Mouse (Mus musculus): Measurements from ENCODE around the gene Sdccag8. TPM values are rescaled to one million over a fixed set of nuclear protein-coding genes. Genes with fewer than 3 reads are reported as not detected.

Sdccag8 gene
- polyA plus RNA-seq, 1 experiment from 2014 or later = 8.7 TPM

DNA sequence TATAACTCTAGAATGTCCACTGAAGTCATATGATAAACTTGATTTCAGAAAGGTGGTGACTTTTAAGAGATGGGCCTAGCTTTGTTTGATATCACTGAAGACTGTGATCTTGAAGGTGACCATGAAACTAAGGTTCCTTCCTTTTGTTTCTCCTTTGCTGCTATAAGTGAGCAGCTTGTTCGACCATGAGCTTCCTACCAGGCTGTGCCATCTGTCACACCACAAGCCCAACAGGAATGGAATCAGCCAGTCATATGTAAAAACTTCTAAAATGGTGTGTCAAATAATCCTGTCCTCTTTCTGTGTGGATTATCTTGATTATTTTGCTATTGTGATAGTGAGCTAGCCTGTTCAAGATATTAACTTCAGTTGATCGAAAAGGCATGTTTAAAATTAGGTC is 221.0 kb downstream of the Sdccag8 start:
- WGBS = 81% methylated on average over 2 of the region's 2 CpGs
- Histone ChIP-seq H3K4me3 (no peak overlapping the region), H3K9me3 (no peaks in the 10 kb centered on the region), H3K4me1 (peaks cover under 1% of the 10 kb centered on the region), H3K9ac (no peak overlapping the region), H3K27ac (replicated peaks) (no peak overlapping the region), H3K4me2 (no peak overlapping the region), H3K27me3 (replicated peaks) (no peaks in the 10 kb centered on the region), H3K36me3 (peaks cover 7% of the 10 kb centered on the region; the same call in 1 of the 2 replicates)
- ATAC-seq (ENCODE audit: extremely low read depth, insufficient number of reproducible peaks, low FRiP score, low TSS enrichment) = no peak

- no peaks in the 10 kb centered on the region for H3K27me3 ChIP-seq (replicated peaks)
- H3K4me2 ChIP-seq = no peak overlapping the region
- 0 out of 2 replicates have a peak, but pooled peaks cover 2% of the 10 kb centered on the region for H3K4me1 ChIP-seq
- H3K4me3 ChIP-seq = no peak overlapping the region
- 0 out of 2 replicates have a peak, but pooled peaks cover 3% of the 10 kb centered on the region for H3K36me3 ChIP-seq
- 54% methylated on average over 2 of the region's 2 CpGs for WGBS
- H3K9ac ChIP-seq = no peak overlapping the region
- no peaks in the 10 kb centered on the region for H3K9me3 ChIP-seq
- no peak overlapping the region for H3K27ac ChIP-seq (replicated peaks)
- ATAC-seq (ENCODE audit: extremely low read depth, insufficient number of reproducible peaks, low FRiP score, low TSS enrichment) = no peak
These were observed 223.9 kb downstream of the Sdccag8 start for GRCm38 (mm10) chr1:177038383-177038782.

DNA sequence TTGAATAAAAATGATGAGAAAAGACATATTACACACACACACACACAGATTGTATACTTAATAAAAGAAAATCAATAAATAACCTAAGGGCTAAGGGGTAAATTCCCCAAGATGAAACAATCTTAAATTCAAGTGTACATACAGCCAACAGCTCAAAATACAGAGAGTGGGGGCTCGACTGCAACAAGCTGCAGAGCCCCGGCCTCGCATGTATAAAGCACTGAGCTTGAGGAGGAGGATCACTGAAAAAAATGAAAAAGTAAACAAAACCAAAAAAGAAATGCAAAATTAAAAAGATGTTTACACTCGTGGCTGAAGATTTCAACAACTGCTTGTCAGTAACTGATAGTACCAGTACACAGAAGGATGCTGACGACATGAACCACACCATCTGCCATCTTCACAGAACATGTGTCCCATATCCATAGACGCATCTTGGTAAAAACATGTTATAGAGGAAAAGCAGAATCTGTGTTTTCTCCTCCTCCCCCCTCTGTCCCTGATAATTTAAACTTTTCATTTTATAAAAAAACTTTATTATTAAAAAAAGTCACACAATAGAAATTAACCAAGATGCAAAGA is 224.7 kb downstream of the Sdccag8 start:
- H3K9ac ChIP-seq = no peak overlapping the region
- 0 out of 2 replicates have a peak, but pooled peaks cover 2% of the 10 kb centered on the region for H3K4me1 ChIP-seq
- no peaks in the 10 kb centered on the region for H3K9me3 ChIP-seq
- H3K4me3 ChIP-seq = no peak overlapping the region
- ATAC-seq (ENCODE audit: extremely low read depth, insufficient number of reproducible peaks, low FRiP score, low TSS enrichment) = no peak
- no peaks in the 10 kb centered on the region for H3K27me3 ChIP-seq (replicated peaks)
- no peak overlapping the region for H3K4me2 ChIP-seq
- 0 out of 2 replicates have a peak, but pooled peaks cover 3% of the 10 kb centered on the region for H3K36me3 ChIP-seq
- WGBS = 65% methylated on average over 6 of the region's 6 CpGs
- H3K27ac ChIP-seq (replicated peaks) = no peak overlapping the region

- no peaks in the 10 kb centered on the region for H3K36me3 ChIP-seq
- no peaks in the 10 kb centered on the region for H3K9me3 ChIP-seq
- 0 out of 2 replicates have a peak, but pooled peaks cover 2% of the 10 kb centered on the region for H3K4me1 ChIP-seq
- ATAC-seq (ENCODE audit: extremely low read depth, insufficient number of reproducible peaks, low FRiP score, low TSS enrichment) = no peak
- H3K4me2 ChIP-seq = no peak overlapping the region
- 70% methylated on average over 4 of the region's 4 CpGs for WGBS
- no peaks in the 10 kb centered on the region for H3K27me3 ChIP-seq (replicated peaks)
- H3K4me3 ChIP-seq = no peak overlapping the region
- no peak overlapping the region for H3K9ac ChIP-seq
- H3K27ac ChIP-seq (replicated peaks) = no peak overlapping the region
These were observed 225.6 kb downstream of the Sdccag8 start for GRCm38 (mm10) chr1:177040058-177040457.

- no peak for ATAC-seq (ENCODE audit: extremely low read depth, insufficient number of reproducible peaks, low FRiP score, low TSS enrichment)
- Histone ChIP-seq H3K27ac (replicated peaks) (no peak overlapping the region), H3K4me3 (no peak overlapping the region), H3K36me3 (0 out of 2 replicates have a peak, but pooled peaks cover 3% of the 10 kb centered on the region), H3K4me1 (0 out of 2 replicates have a peak, but pooled peaks cover 2% of the 10 kb centered on the region), H3K9ac (no peak overlapping the region), H3K9me3 (no peaks in the 10 kb centered on the region), H3K27me3 (replicated peaks) (no peaks in the 10 kb centered on the region), H3K4me2 (no peak overlapping the region)
These were observed 231.4 kb downstream of the Sdccag8 start for GRCm38 (mm10) chr1:177045885-177046284.

- H3K4me1 ChIP-seq = no peaks in the 10 kb centered on the region
- H3K4me2 ChIP-seq = no peak overlapping the region
- no peak overlapping the region for H3K4me3 ChIP-seq
- ATAC-seq (ENCODE audit: extremely low read depth, insufficient number of reproducible peaks, low FRiP score, low TSS enrichment) = no peak
- H3K9me3 ChIP-seq = no peaks in the 10 kb centered on the region
- no peak overlapping the region for H3K9ac ChIP-seq
- no peaks in the 10 kb centered on the region for H3K27me3 ChIP-seq (replicated peaks)
- 0 out of 2 replicates have a peak, but pooled peaks cover 3% of the 10 kb centered on the region for H3K36me3 ChIP-seq
- no peak overlapping the region for H3K27ac ChIP-seq (replicated peaks)
- 76% methylated on average over 2 of the region's 2 CpGs for WGBS
These were observed 232.5 kb downstream of the Sdccag8 start for GRCm38 (mm10) chr1:177046963-177047362.

DNA sequence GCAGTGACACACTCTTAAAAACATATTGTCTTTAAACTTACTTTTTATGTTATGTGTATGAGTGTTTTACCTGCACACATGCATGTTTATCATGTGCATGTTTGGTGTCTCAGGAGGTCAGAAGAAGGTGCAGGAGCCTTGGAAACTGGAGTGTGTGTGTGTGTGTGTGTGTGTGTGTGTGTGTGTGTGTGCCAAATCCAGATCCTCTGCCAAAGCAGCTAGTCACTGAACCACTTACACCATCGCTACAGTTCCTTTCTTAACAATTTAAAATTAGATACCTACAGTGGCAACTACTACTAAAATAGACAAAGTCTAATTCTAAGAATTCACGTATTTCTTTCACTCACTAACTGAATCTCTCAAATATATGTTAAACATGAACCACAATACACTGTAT is 234.3 kb downstream of the Sdccag8 start:
- WGBS = 63% methylated on average over 2 of the region's 2 CpGs
- no peak for ATAC-seq (ENCODE audit: extremely low read depth, insufficient number of reproducible peaks, low FRiP score, low TSS enrichment)
- H3K27ac ChIP-seq (replicated peaks) = no peak overlapping the region

GRCm38 (mm10) chr1:177051366-177051963 is 237.0 kb downstream of the Sdccag8 start:
- no peak for ATAC-seq (ENCODE audit: extremely low read depth, insufficient number of reproducible peaks, low FRiP score, low TSS enrichment)
- WGBS = 84% methylated on average over 11 of the region's 11 CpGs

More for the DNA sequence above, 234.3 kb downstream of the Sdccag8 start:
- Histone ChIP-seq H3K4me3 (no peak overlapping the region), H3K4me1 (no peaks in the 10 kb centered on the region), H3K9me3 (no peaks in the 10 kb centered on the region), H3K27me3 (replicated peaks) (no peaks in the 10 kb centered on the region), H3K4me2 (no peak overlapping the region), H3K9ac (no peak overlapping the region), H3K36me3 (0 out of 2 replicates have a peak, but pooled peaks cover 3% of the 10 kb centered on the region)

GRCm38 (mm10) chr1:177054891-177055290 is 240.4 kb downstream of the Sdccag8 start:
- Histone ChIP-seq H3K4me3 (no peak overlapping the region), H3K9ac (no peak overlapping the region), H3K4me2 (no peak overlapping the region), H3K9me3 (no peaks in the 10 kb centered on the region), H3K36me3 (no peaks in the 10 kb centered on the region), H3K27me3 (replicated peaks) (no peaks in the 10 kb centered on the region), H3K27ac (replicated peaks) (no peak overlapping the region), H3K4me1 (peaks cover 8% of the 10 kb centered on the region; the same call in 1 of the 2 replicates)
- ATAC-seq (ENCODE audit: extremely low read depth, insufficient number of reproducible peaks, low FRiP score, low TSS enrichment) = no peak
- 79% methylated on average over 2 of the region's 2 CpGs for WGBS

More at GRCm38 (mm10) chr1:177051366-177051963, 237.0 kb downstream of the Sdccag8 start:
- no peak overlapping the region for H3K9ac ChIP-seq
- H3K36me3 ChIP-seq = 0 out of 2 replicates have a peak, but pooled peaks cover 3% of the 10 kb centered on the region
- no peak overlapping the region for H3K27ac ChIP-seq (replicated peaks)
- no peaks in the 10 kb centered on the region for H3K27me3 ChIP-seq (replicated peaks)
- H3K4me2 ChIP-seq = no peak overlapping the region
- H3K9me3 ChIP-seq = no peaks in the 10 kb centered on the region
- no peak overlapping the region for H3K4me3 ChIP-seq
- no peaks in the 10 kb centered on the region for H3K4me1 ChIP-seq

- H3K36me3 ChIP-seq = peaks cover 19% of the 10 kb centered on the region
- H3K9ac ChIP-seq = no peak overlapping the region
- no peak for ATAC-seq (ENCODE audit: extremely low read depth, insufficient number of reproducible peaks, low FRiP score, low TSS enrichment)
- peaks cover 8% of the 10 kb centered on the region; the same call in 1 of the 2 replicates for H3K4me1 ChIP-seq
- no peaks in the 10 kb centered on the region for H3K27me3 ChIP-seq (replicated peaks)
- no peak overlapping the region; the same call in 1 of the 2 replicates for H3K27ac ChIP-seq (replicated peaks)
- no peak overlapping the region for H3K4me3 ChIP-seq
- H3K9me3 ChIP-seq = no peaks in the 10 kb centered on the region
- 73% methylated on average over 2 of the region's 2 CpGs for WGBS
- no peak overlapping the region for H3K4me2 ChIP-seq
These were observed 247.3 kb downstream of the Sdccag8 start for GRCm38 (mm10) chr1:177061761-177062160.

- H3K4me1 ChIP-seq = no peaks in the 10 kb centered on the region
- no peak overlapping the region for H3K4me3 ChIP-seq
- H3K27me3 ChIP-seq (replicated peaks) = no peaks in the 10 kb centered on the region
- no peaks in the 10 kb centered on the region for H3K9me3 ChIP-seq
- ATAC-seq (ENCODE audit: extremely low read depth, insufficient number of reproducible peaks, low FRiP score, low TSS enrichment) = no peak
- no peak overlapping the region for H3K4me2 ChIP-seq
- H3K9ac ChIP-seq = no peak overlapping the region
- H3K27ac ChIP-seq (replicated peaks) = no peak overlapping the region
- peaks cover 19% of the 10 kb centered on the region for H3K36me3 ChIP-seq
These were observed 251.3 kb downstream of the Sdccag8 start for GRCm38 (mm10) chr1:177065732-177066131.
